Mouse (Mus musculus): ENCODE results near the gene Slc11a1.
"Not testable (repeated sequence)": the region's sequence is repeated elsewhere in the genome, so short reads cannot be mapped to it uniquely, and the experiment has no call there.

Slc11a1 gene

GRCm38 (mm10) chr1:74374980-74375379 lies at the start of gene Slc11a1:
Gene Slc11a1, plus strand, starts transcription at chr1:74375195.
- in situ Hi-C loops (cut with MboI, MseI) = no loop called here

GRCm38 (mm10) chr1:74326916-74327315 lies 48.1 kb upstream of the Slc11a1 start:
- in situ Hi-C loops (cut with MboI, MseI) = not testable (repeated sequence)

- in situ Hi-C loops (cut with MboI, MseI) = no loop called here
These were observed 45.0 kb upstream of the Slc11a1 start for GRCm38 (mm10) chr1:74329899-74330431.

GRCm38 (mm10) chr1:74331046-74331681 lies 43.8 kb upstream of the Slc11a1 start:
- in situ Hi-C loops (cut with MboI, MseI) = no loop called here

- in situ Hi-C loops (cut with MboI, MseI) = no loop called here
These were observed 42.7 kb upstream of the Slc11a1 start for GRCm38 (mm10) chr1:74332241-74332763.

- in situ Hi-C loops (cut with MboI, MseI) = no loop called here
These were observed 42.1 kb upstream of the Slc11a1 start for GRCm38 (mm10) chr1:74332930-74333329.

- in situ Hi-C loops (cut with MboI, MseI) = no loop called here
These were observed 40.4 kb upstream of the Slc11a1 start for GRCm38 (mm10) chr1:74334607-74335006.

GRCm38 (mm10) chr1:74335033-74335432 lies 40.0 kb upstream of the Slc11a1 start:
- in situ Hi-C loops (cut with MboI, MseI) = no loop called here

GRCm38 (mm10) chr1:74335436-74336170 lies 39.4 kb upstream of the Slc11a1 start:
- in situ Hi-C loops (cut with MboI, MseI) = no loop called here

- in situ Hi-C loops (cut with MboI, MseI) = no loop called here
These were observed 37.7 kb upstream of the Slc11a1 start for GRCm38 (mm10) chr1:74337241-74337771.

GRCm38 (mm10) chr1:74338013-74338412 lies 37.0 kb upstream of the Slc11a1 start:
- in situ Hi-C loops (cut with MboI, MseI) = no loop called here

- in situ Hi-C loops (cut with MboI, MseI) = no loop called here
These were observed 36.4 kb upstream of the Slc11a1 start for GRCm38 (mm10) chr1:74338626-74339025.

GRCm38 (mm10) chr1:74339917-74340316 lies 35.1 kb upstream of the Slc11a1 start:
- in situ Hi-C loops (cut with MboI, MseI) = no loop called here

- in situ Hi-C loops (cut with MboI, MseI) = no loop called here
These were observed 34.6 kb upstream of the Slc11a1 start for GRCm38 (mm10) chr1:74340361-74340764.

GRCm38 (mm10) chr1:74340992-74341391 lies 34.0 kb upstream of the Slc11a1 start:
- in situ Hi-C loops (cut with MboI, MseI) = not testable (repeated sequence)

GRCm38 (mm10) chr1:74341898-74342297 lies 33.1 kb upstream of the Slc11a1 start:
- in situ Hi-C loops (cut with MboI, MseI) = no loop called here

GRCm38 (mm10) chr1:74342308-74342707 lies 32.7 kb upstream of the Slc11a1 start:
- in situ Hi-C loops (cut with MboI, MseI) = no loop called here

- in situ Hi-C loops (cut with MboI, MseI) = no loop called here
These were observed 31.8 kb upstream of the Slc11a1 start for GRCm38 (mm10) chr1:74343161-74343560.

GRCm38 (mm10) chr1:74344163-74344916 lies 30.7 kb upstream of the Slc11a1 start:
- in situ Hi-C loops (cut with MboI, MseI) = no loop called here

- in situ Hi-C loops (cut with MboI, MseI) = no loop called here
These were observed 23.7 kb upstream of the Slc11a1 start for GRCm38 (mm10) chr1:74351185-74351769.

GRCm38 (mm10) chr1:74352532-74353096 lies 22.4 kb upstream of the Slc11a1 start:
- in situ Hi-C loops (cut with MboI, MseI) = no loop called here
